Mouse (Mus musculus): ENCODE measurements around the gene Acsf3.

DNA sequence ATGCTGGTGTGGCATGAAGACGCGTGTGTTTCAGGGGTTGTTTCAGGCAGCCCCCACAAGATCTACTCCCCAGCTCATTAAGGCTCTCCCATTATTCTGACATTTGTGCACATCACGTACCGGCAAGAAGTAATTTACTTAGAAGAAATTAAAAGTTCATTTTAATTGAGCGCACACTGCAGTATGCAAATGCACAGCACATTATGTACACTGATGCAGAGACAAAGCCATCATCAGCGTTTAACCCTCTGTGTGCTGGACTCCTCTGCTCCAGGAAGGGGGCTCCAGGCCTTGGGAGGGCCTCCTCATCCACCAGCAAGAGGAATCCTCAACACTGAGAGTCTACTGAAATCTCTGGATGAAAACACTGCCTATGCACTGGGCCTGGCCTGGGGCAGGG is 37.4 kb upstream of the Acsf3 start:
- TF ChIP-seq GATA1 (IDR thresholded peaks at IDR 0.05; ENCODE audit: borderline replicate concordance, low read length) (no peak), FLI1 (IDR thresholded peaks at IDR 0.05; ENCODE audit: low read length) (no peak)

Data from megakaryocyte, embryonic 14.5 days (primary cell).